Mouse (Mus musculus): ENCODE results near the gene Mdk. TPM values are rescaled to one million over a fixed set of nuclear protein-coding genes. Genes with fewer than 3 reads are reported as not detected.

The Mdk gene
- total RNA-seq, 2 experiments from 2014 or later = 102 to 110 TPM

DNA sequence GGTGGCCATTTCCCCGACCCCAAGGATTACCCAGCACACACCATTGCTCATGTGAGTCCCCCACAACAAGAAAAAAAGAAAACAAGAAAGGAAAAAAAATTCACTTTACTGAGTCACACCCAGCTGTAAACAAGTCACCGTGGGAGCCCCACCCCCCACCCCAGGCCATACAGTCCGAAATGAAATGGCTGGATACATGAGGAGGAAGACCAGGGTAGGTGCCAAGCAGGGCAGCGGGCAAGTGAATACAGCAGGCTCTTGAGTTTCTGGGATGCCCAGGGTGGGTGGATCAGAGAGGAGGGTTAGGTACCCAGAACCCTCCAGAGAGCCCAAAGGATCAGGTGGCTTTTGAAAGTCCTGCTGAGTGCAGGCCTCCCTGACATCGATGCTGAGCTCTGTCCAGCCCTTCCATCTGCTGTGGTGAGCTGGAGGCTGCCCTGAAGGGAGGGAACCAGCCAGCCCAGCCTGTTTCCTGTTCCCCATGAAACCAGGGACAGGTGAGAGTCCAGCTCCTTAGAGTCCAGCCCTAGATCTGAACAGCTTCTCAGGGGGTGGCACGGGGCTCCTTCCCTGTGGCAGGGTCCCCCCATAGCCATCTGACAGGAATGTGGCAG lies 747 bp upstream of the Mdk start:
- DNase-seq = peak; percentile 6

DNA sequence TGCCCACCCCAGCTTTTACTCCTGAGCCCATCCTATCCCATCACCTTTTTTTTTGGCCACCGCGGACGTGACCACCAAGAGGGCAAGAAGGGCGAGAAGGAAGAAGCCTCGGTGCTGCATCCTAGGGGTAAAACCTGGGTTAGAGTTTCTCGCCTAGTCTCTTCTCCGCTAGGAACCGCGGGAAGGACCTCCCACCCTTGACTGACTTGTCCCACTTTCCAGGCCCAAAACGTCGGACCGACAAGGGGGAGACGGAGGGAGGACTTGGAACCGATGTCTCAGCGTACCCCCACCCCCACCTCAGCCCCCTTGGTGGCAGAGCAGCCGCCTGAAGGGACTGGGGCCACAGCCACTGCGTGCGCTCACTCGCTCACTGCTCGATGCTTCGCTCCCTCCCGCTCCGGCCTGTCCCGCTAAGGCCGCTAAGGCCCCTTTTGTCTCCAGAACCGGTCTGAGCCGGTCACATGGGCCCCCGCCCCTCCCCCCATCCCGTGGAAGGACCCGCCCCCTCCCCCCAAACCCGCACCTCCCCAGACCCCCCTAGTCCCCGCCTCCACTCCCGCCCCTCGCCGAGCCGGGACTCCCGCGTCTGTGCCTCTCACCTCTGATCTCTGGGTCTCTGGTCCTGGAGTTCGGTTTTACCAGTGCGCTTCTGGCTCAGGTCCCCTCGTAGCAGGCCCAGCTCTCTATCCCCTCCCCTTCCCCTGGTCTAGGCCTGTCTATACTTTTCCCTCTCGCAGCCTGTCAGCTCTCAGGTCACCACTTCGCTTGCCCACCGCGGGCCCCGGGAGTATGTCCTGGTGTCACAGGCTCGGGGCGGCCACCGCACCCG lies 553 bp downstream of the Mdk start:
- peak; percentile 71 for DNase-seq

- DNase-seq = no peak
Measured at GRCm38 (mm10) chr2:91930761-91931291, 1.3 kb downstream of the Mdk start.

GRCm38 (mm10) chr2:91929936-91930335 lies 2.2 kb downstream of the Mdk start:
- peak; percentile 81 for DNase-seq

DNA sequence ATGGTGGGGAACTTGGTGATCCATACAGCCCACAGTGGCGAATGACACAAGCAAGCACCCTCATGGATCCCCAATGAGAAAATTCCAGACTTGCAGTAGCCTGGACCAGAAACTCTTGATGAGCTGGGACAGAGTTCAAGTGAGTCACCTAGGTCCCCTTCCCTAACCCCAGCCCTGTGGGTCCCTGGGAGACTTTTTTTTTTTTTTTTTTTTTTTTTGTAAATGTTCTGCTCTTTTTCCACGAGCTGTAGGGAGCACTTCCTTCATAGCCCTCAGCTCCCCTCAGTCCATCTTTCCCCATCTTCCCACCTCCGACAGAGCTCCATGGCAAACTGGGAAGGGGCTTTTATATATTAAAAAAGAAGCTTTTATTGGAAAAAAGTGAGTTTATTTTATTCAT lies 2.6 kb downstream of the Mdk start:
- no peak for DNase-seq

DNA sequence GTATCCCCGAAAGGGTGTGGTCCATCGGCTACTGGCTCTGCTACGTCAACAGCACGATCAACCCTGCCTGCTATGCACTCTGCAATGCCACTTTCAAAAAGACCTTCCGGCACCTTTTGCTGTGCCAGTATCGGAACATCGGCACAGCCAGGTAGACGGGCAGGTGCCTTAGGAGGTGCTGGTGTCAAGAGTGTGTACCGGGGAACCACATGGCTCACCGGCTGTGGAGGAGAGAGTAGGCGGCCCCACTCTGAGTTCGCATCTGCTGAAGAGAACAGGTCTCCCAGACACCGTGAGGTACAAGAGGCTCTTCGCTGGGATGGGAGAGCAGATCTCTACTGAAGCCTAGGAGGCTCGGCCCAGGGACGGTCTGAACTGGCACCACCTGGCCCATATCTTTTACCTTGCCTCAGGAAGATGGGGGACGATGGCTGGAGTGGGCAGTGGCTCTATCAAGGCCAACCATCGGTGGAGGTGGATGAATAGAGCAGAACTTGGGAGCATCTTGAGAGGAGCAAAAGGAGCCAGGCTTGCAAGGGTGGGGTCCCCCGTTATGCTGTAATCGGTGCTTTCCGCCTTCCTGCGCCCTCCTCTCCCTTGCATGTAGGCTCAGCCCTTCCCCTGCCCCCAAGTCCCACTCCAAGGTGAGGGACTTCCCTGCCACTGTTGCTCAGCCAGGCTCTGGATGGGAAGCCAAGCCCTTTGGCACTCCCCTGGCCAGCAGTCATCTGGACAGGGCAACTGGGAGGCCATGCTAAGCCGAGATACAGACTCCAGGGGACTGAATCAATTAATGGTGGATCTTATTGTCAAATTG lies 3.4 kb downstream of the Mdk start:
- DNase-seq = no peak

DNA sequence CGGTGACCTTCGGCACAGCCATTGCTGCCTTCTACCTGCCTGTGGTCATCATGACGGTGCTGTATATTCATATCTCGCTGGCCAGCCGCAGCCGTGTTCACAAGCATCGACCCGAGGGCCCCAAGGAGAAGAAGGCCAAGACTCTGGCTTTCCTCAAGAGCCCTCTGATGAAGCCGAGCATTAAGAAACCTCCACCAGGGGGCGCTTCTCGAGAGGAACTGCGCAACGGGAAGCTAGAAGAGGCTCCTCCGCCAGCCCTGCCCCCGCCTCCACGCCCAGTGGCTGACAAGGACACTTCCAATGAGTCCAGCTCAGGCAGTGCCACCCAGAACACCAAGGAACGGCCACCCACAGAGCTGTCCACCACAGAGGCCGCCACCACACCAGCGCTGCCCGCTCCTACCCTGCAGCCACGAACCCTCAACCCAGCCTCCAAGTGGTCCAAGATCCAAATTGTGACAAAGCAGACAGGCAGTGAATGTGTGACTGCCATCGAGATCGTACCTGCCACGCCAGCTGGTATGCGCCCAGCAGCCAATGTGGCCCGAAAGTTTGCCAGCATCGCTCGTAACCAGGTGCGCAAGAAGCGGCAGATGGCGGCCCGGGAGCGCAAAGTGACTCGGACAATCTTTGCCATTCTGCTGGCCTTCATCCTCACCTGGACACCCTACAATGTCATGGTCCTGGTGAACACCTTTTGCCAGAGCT lies 4.1 kb downstream of the Mdk start:
- peak; percentile 86 for DNase-seq

DNA sequence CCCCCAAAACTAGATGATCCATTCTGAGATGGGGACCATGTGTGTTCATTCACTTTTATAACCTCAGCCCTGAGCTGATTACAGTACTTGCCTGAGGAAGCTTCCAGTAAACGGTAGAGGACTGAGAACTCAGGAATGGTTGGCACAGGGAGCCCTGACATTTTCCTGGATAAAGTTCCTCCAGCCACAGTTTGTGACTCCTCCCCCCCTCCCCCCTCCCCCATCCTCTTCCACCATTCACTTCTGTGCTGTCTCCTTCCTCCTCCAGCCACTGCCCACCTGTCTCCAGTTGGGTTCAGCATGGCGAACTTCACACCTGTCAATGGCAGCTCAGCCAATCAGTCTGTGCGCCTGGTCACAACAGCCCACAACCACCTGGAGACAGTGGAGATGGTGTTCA lies 5.1 kb downstream of the Mdk start, which contains the start of gene Chrm4:
TSS of gene Chrm4 (plus strand) at position 301 of the 400 bp plus-strand sequence.
- no peak for DNase-seq

- no peak for DNase-seq
Measured at GRCm38 (mm10) chr2:91925442-91925841, 6.7 kb downstream of the Mdk start.

- no peak for DNase-seq
Measured at GRCm38 (mm10) chr2:91924726-91925125, 7.4 kb downstream of the Mdk start.

GRCm38 (mm10) chr2:91923415-91924337 lies 8.4 kb downstream of the Mdk start:
- DNase-seq = peak; percentile 83

- no peak for DNase-seq
Measured at GRCm38 (mm10) chr2:91922586-91923414, 9.3 kb downstream of the Mdk start.

DNA sequence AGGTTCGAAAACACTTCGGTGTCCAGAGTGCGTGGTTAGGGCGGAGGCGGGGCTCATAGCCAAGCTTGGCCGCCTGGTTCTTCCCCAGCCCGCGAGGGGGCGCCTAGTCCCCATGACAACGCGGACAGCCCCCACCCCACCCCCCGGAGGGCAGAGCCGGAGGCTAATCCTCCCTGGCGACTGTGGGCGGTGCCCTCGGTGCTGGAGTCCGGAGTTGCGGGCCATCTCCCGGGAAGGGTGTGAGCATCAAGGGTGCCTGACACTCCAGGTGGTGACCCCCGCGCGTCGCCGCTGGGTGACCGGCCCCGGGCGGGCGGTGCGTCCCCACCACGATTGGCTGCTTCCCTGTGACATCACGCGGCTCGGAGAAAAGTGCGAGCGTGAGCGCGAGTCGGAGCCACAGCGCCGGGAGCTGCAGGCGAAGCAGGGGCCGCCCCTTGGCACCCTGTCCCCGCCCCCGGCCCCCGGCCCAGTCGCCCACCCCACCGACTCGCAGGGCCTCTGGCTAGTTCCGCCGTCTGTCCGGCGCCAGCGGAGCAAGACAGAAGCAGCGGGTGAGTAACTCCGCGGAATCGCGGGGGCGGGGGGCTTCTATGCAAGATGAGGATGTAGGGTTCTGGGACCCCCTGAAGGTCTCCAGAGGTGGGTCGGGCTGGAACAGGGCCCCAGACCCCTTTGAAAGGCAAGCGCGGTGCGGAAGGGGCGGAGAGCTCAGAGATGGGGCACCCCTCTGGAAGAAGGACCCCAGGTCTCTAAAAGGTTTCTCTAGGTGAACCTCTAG lies 10.1 kb downstream of the Mdk start:
- peak; percentile 69 for DNase-seq

- peak; percentile 90 for DNase-seq
Measured at GRCm38 (mm10) chr2:91921181-91921789, 10.8 kb downstream of the Mdk start.

DNA sequence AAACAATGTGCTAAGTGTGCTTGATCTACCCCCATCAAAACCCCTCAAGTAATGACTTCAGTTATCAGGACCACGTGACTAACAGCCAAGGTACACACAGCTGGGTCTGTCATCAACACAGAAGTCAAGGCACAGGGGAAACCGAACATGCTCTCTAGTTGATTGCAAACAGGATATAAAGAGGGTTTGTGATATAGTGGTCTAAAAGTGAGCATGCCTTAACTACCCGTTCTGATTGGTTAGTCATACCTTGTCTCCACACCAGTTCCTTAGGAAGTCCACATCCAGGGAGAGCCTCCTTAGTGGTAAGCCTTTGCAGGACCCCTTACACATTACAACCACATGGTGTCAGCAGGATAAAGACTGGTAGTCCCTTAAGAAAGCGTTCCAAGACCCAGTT lies 12.0 kb downstream of the Mdk start:
- no peak for DNase-seq

DNA sequence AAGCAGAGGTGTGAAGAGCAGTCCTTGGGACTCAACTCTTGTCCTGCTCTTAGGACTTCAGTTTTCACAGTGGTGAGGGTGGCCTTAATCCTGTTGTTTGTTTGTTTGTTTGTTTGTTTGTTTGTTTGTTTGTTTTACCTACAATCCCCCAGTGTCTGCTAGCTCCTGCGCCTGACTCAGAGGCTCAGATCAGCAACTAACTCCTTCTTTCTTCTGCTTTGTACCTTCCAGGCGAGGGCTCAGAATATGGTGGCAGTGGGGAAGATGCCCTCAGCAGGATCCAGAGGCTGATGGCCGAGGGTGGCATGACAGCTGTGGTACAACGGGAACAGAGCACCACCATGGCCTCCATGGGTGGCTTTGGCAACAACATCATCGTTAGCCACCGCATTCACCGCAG lies 15.0 kb downstream of the Mdk start:
- no peak for DNase-seq

DNA sequence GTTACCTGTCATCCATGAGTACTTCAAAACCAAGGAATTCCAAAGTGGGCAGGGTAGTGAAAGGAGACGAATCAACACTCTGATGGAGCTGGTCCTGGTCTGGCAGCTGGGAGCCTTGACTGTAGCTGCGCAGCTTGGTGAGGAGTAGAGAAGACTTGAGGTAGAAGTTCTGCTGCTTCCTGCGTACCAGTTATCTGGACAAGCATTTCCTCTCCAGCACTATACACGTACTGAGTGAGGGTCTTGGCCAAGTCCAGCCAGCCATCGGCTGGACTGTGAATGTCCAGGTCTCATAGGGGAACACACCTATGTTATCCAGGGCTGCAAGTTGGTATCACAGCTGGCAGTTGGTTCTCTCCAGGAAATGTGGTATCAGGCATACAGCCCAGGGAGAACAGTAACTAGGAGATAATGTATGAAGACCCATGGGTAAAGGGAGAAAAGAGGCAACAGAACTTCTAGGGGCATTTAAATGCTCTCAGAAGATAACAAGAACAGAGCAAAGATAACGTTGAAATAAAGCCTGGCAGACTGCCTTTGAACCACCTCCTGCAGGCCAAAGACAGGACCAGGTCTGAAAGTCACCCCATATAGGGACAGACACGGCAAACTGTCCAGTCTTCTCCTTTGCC lies 15.6 kb downstream of the Mdk start:
- DNase-seq = no peak
